Mouse (Mus musculus) midbrain, embryonic 10.5 days (tissue): Measurements from ENCODE around the gene Nop58. TPM values are rescaled to one million over a fixed set of nuclear protein-coding genes. Genes with fewer than 3 reads are reported as not detected.
"Not testable (repeated sequence)": the region's sequence is repeated elsewhere in the genome, so short reads cannot be mapped to it uniquely, and the experiment has no call there.

Source experiments
- DNase-seq: peaks from one replicate; pipeline ENCODE4 v3.0.0-alpha.2; 2017; ENCODE audit warnings: low spot score
- H3K27ac ChIP-seq: fragments of 300-500 bp; sonication (generic); replicated peaks from 2 replicates; pipeline ENCODE4 v1.5.1; 2016; ENCODE audit warnings: mild to moderate bottlenecking
- H3K27me3 ChIP-seq: fragments of 300-500 bp; sonication (generic); 2 replicates; pipeline ENCODE4 v1.6.1; 2016; ENCODE audit warnings: low read depth, mild to moderate bottlenecking; ENCODE audit not compliant: poor library complexity, severe bottlenecking
- H3K36me3 ChIP-seq: fragments of 300-500 bp; sonication (generic); 2 replicates; pipeline ENCODE4 v1.6.1; 2016; ENCODE audit warnings: mild to moderate bottlenecking, moderate library complexity
- H3K4me1 ChIP-seq: fragments of 300-500 bp; sonication (generic); 2 replicates; pipeline ENCODE4 v1.6.1; 2016
- H3K4me3 ChIP-seq: fragments of 300-500 bp; sonication (generic); 2 replicates; pipeline ENCODE4 v1.5.1; 2016; ENCODE audit warnings: mild to moderate bottlenecking, moderate library complexity
- H3K9me3 ChIP-seq: fragments of 300-500 bp; sonication (generic); replicated peaks from 2 replicates; pipeline ENCODE4 v1.6.1; 2016; ENCODE audit warnings: mild to moderate bottlenecking
- WGBS: fragments of 180-500 bp; shearing (Covaris S2); methylation state at CpG from one replicate; pipeline ENCODE4 v1.1.7; 2016; 5-methylcytosine and 5-hydroxymethylcytosine counted together
- polyA plus RNA-seq: library from polyadenylated mRNA; unstranded; fragments of >200 nt; fragmentation: Nextera tagmentation; extraction: Ambion mirVana; gene quantifications from 2 replicates; pipeline ENCODE4 v1.2.1, GENCODE M21; 2016

Gene Nop58
- polyA plus RNA-seq, 1 experiment from 2014 or later, result 309 TPM

DNA sequence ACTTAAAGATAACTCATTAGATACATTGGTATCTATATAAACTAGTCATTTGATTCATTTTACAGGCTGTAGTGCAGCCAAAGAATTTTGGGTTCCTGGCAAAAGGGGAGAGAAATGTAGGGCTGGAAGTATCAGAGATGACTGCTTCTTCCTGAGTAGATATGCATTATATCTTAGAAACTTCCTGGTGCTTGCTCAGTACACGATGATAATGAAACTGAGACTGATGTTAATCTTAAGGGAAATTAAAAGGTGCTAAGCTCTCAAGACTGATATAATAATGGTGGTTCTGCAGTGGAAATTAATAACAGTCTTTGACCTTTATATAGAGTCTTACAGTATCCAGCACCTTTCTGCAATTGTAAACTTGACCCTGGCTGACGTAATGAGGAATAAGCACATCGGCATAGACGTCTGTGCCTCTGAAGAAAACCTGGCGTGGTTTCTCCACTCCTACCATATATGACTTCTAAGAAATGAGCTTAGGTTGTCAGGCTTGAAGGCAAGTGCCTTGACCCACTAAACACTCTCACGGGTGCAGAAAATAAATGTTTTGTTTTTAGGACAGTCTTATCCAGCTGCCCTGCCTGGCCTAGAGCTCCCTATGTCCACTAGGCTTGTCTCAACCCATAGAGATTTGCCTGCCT, 54.1 kb downstream of the Nop58 start:
- DNase-seq, result no peak
- no peak overlapping the region for H3K4me3 ChIP-seq
- H3K4me1 ChIP-seq, result no peaks in the 10 kb centered on the region
- no peaks in the 10 kb centered on the region for H3K9me3 ChIP-seq
- H3K27me3 ChIP-seq, result no peaks in the 10 kb centered on the region
- no peaks in the 10 kb centered on the region for H3K36me3 ChIP-seq
- WGBS, result 85% methylated on average over 6 of the region's 6 CpGs
- no peak overlapping the region for H3K27ac ChIP-seq

DNA sequence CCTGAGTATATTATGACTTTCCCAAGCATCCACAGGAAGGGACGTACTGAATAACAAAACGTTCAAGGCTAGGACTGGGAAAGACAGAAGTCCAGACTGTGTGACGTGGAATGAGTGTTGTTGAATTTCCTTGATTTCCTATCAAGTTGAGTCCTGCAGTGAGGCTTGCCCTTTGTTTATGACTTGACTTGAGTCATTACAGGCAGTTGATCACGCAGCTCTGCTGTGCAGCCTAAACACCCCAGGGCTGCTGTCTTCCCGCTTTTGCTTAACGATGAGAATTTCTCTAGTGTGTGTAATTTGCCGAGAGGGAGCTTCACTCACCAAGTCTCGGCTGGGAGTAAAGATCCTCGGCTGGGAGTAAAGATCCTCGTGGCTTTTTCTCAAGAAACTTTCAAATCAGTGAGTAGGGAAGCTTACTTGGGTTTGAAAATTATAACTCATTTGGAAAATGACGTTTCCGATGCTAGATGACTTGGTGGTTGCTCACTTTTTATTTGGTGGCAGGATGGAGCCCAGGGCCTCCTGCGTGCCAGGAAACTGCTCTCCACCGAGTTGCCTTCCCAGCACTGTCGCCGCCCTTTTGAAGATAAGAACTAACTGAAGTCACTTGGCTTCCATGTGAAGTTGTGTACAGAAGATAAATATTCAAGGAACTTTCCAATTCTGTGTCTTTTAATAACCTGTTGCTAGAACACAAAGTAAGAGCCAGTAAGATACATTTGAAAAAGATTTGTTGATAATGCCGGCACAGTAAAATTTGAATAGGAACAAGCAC, 55.0 kb downstream of the Nop58 start:
- H3K27me3 ChIP-seq, result no peaks in the 10 kb centered on the region
- 83% methylated on average over 17 of the region's 17 CpGs for WGBS
- DNase-seq, result no peak
- H3K36me3 ChIP-seq, result no peaks in the 10 kb centered on the region
- H3K4me1 ChIP-seq, result no peaks in the 10 kb centered on the region
- H3K9me3 ChIP-seq, result no peaks in the 10 kb centered on the region
- no peak overlapping the region for H3K27ac ChIP-seq
- H3K4me3 ChIP-seq, result no peak overlapping the region

DNA sequence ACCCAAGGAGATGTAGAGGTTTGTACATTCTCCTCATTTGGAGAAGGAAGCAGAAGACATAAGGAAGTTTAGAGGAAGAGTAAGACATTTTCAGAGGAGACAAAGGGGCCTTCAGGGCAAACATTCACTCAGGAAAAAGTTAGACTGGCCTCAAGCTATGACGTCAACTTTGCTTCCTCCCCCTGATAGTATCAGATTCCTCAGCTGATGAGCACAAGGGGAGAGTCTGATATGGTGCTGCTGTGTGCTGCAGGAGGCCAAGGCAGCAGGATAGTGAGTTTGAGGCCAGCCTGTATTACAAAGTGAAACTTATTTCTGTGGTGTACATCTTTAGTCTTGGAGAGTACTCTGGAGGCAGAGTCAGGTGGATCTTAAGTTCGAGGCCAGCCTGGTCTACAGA, 64.3 kb downstream of the Nop58 start:
- Histone ChIP-seq H3K9me3 (no peaks in the 10 kb centered on the region), H3K36me3 (no peaks in the 10 kb centered on the region), H3K27ac (no peak overlapping the region), H3K27me3 (no peaks in the 10 kb centered on the region), H3K4me1 (no peaks in the 10 kb centered on the region), H3K4me3 (no peak overlapping the region)
- DNase-seq, result no peak
- 76% methylated on average over 2 of the region's 2 CpGs for WGBS

DNA sequence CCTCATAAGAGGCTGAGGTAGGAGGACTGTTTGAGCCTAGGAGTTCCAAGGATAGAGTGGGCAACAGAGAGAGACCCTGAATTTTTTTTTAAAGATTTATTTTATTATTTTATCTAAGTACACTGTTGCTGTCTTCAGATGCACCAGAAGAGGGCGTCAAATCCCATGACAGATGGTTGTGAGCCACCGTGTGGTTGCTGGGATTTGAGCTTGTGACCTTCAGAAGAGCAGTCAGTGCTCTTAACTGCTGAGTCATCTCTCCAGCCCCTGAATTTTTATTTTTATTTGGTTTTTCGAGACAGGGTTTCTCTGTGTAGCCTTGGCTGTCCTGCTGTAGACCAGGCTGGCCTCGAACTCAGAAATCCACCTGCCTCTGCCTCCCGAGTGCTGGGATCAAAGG, 65.0 kb downstream of the Nop58 start:
- H3K36me3 ChIP-seq, DNase-seq, H3K9me3 ChIP-seq, H3K27ac ChIP-seq, H3K27me3 ChIP-seq, H3K4me3 ChIP-seq, H3K4me1 ChIP-seq: not testable (repeated sequence)
- WGBS, result 75% methylated on average over 5 of the region's 5 CpGs

DNA sequence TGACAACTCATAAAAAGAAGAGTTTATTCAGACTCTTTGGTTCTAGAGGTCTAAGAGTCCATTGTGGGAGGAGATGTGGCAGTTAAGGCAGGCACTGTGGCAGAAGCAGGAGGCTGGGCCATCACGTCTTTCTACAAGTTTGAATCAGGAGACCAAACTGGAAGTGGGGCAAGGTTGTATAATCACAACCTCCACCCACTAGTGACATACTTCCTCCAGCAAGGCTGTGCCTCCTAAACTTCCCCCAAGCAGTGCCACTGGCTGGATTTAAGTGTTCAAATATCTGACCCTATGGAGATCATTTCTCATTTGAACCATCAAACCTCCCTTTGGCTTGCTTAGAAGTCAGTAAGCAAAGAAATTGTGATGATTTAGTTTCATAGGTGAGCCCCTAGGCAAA, 70.5 kb downstream of the Nop58 start:
- H3K36me3 ChIP-seq, result no peaks in the 10 kb centered on the region
- no peak overlapping the region for H3K27ac ChIP-seq
- 77% methylated on average over 1 of the region's 1 CpGs for WGBS
- H3K4me1 ChIP-seq, result no peaks in the 10 kb centered on the region
- no peaks in the 10 kb centered on the region for H3K9me3 ChIP-seq
- no peaks in the 10 kb centered on the region for H3K27me3 ChIP-seq
- DNase-seq, result no peak
- H3K4me3 ChIP-seq, result no peak overlapping the region

DNA sequence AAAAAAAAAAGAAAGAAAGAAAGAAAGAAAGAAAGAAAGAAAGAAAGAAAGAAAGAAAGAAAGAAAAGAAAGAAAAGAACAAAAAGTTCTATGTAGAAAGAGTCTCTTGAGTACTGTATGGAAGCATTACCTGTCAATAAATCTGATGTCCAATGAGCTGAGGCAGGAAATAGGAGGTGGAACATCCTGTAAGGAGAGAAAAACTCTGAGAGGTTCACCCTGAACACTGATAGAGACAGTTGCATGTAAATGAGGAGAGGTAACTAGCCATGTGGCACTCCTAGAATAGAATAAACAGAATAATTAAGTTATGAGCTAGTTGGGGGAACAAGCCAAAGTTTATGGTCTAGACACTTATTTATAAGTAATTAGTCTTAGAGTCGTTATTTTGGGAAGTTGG, 73.6 kb downstream of the Nop58 start:
- H3K9me3 ChIP-seq, result no peaks in the 10 kb centered on the region
- WGBS, result 91% methylated on average over 1 of the region's 1 CpGs
- peaks cover 11% of the 10 kb centered on the region for H3K4me1 ChIP-seq
- H3K36me3 ChIP-seq, result no peaks in the 10 kb centered on the region
- no peaks in the 10 kb centered on the region for H3K27me3 ChIP-seq
- H3K4me3 ChIP-seq, result no peak overlapping the region
- no peak overlapping the region for H3K27ac ChIP-seq
- DNase-seq, result no peak

DNA sequence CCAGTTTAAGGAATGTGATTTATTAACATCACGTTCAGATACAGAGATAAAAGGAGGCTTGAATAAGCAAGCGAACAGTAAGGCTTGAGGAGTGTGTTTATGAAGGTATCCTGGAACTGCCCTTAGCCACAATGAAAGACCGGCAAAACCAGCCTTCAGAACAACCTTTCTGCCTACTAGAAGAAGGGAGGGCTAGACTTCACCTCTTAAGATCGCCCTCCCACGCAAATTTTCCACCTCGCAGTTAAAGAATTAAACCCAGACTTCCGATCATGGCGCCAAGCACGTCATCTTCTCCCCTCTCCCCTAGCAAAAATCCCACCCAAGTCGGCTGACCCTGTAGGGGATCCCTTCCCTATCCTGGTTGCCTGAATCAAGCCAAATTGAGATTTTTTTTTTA, 77.4 kb downstream of the Nop58 start:
- Histone ChIP-seq H3K36me3 (no peaks in the 10 kb centered on the region), H3K4me3 (peak overlapping the region; percentile 88), H3K4me1 (peaks cover 31% of the 10 kb centered on the region), H3K27ac (peak overlapping the region; percentile 99), H3K9me3 (no peaks in the 10 kb centered on the region), H3K27me3 (no peaks in the 10 kb centered on the region)
- DNase-seq, result no peak
- WGBS, result 6% methylated on average over 10 of the region's 10 CpGs

DNA sequence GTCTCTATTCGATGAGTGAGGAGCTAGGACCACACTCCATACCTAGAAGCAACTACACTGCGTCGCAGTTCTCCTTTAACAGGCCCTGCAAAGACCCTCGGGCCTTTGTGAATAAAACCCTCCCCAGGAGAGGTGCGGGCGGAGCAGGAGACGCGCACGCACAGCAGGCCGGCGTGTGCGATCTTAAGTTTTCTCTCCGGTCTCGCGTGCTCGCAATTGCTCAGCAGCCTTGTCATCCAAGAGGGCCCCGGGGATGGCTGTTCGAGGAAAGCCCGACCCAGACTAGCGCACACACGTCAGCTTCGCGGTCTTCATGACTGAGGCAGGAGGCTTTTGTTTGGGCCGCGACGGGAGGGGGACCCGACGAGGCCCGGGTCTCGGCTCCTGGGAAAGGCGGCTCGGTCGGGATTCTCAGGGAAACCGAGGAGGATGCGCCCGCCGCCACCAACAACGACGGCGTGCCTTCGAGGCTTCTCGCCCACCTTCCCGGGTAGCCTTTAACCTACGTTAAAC, 77.9 kb downstream of the Nop58 start:
- DNase-seq, result no peak
- no peaks in the 10 kb centered on the region for H3K36me3 ChIP-seq
- no peaks in the 10 kb centered on the region for H3K9me3 ChIP-seq
- peaks cover 36% of the 10 kb centered on the region for H3K4me1 ChIP-seq
- H3K27me3 ChIP-seq, result no peaks in the 10 kb centered on the region
- peak overlapping the region; percentile 99 for H3K27ac ChIP-seq
- H3K4me3 ChIP-seq, result peak overlapping the region; percentile 88
- WGBS, result under 1% methylated on average over 44 of the region's 44 CpGs

DNA sequence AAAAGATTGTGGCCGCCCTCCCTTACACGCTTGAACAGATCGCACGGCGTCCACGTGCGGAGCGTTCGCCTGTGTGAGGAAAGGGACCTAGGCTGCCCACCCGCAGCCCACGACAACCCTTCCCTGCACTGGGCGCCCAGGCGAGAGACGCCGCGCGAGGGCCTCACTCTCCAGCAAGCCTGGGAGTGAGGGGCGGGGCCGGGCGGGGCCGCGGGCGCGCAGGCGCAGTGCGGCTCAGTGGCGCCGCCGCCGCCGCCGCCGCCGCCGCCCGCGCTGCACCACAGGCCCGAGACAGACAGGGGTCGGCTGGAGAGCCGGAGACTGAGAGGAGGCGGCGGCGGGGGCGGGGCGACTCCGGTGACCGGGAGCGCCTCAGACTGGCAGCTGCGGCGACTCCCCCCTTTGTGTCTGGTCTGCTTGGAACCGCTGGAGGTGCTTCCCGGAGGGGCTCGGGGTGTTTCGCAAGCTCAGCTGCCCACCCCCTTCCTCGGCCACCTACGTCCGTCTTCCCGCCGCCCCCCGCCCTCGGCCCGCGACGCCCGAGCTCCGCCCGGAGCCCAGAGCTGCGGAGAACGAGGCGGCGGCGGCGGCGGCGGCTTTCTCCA, 78.5 kb downstream of the Nop58 start, which contains the start of gene Bmpr2:
Gene Bmpr2, plus strand, starts transcription at position 237 of the 605 bp plus-strand sequence.
- peak within 1 kb of the TSS; percentile 88 for H3K4me3 ChIP-seq
- H3K9me3 ChIP-seq, result no peaks in the 10 kb centered on the region
- H3K36me3 ChIP-seq, result peaks cover 5% of the 10 kb centered on the region
- under 1% methylated on average over 53 of the region's 75 CpGs for WGBS
- H3K4me1 ChIP-seq, result peaks cover 39% of the 10 kb centered on the region
- no peaks in the 10 kb centered on the region for H3K27me3 ChIP-seq
- peak within 1 kb of the TSS; percentile 99 for H3K27ac ChIP-seq
- peak; percentile 91 for DNase-seq

DNA sequence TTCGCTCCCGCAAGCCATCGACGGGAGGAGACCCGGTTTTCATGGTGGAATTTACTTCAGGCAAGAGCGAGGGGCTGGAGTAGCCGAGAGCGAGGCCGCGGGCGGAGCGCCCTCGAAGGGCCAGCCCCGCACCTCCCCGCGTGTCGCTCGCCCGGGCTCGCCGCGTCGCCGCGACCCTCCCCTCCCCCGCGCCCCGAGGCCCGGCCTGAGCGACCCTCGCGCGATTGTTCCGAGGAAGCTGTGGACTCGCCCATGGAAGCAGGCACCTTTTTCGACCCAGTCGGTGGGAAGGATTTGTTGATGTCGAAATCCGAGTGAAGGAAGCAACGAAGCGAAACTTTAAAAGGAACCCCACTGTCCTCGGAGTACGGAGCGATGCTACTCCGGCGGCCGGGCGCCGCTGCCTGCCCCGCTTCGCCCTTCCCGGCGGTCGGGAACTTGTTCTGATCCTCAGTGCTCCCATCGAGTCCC, 79.0 kb downstream of the Nop58 start:
- peak; percentile 75 for DNase-seq
- H3K27me3 ChIP-seq, result no peaks in the 10 kb centered on the region
- peaks cover 11% of the 10 kb centered on the region for H3K36me3 ChIP-seq
- H3K27ac ChIP-seq, result peak overlapping the region; percentile 99
- H3K9me3 ChIP-seq, result no peaks in the 10 kb centered on the region
- under 1% methylated on average over 55 of the region's 55 CpGs for WGBS
- H3K4me3 ChIP-seq, result peak overlapping the region; percentile 88
- peaks cover 39% of the 10 kb centered on the region for H3K4me1 ChIP-seq

DNA sequence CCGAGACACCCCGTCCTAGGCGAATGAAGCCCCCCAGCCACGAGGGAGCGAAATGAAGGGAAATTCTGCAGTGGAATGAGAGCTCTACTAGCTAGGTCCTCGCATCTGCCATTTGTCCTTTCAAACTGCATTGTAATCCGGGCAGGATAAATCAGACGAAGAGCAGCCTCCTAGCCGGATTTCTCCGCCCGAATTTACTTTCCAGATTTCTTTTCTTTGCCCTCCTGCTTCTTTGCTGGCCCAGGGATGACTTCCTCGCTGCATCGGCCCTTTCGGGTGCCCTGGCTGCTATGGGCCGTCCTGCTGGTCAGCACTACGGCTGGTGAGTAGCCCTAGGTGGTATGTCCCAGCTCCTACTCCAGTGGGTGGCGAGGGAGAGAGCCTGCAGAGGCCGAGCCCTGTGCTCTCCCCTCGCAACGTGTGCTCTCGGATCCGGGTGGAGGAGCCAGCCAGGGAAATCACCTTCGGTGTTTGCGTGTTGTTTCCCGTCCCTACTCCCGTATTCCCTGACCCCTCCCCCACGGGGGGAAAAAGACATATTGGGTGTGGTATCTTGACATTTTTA, 79.7 kb downstream of the Nop58 start:
- Histone ChIP-seq H3K27me3 (no peaks in the 10 kb centered on the region), H3K27ac (peak overlapping the region; percentile 99), H3K36me3 (peaks cover 18% of the 10 kb centered on the region), H3K9me3 (no peaks in the 10 kb centered on the region), H3K4me1 (peaks cover 39% of the 10 kb centered on the region), H3K4me3 (peak overlapping the region; percentile 88)
- DNase-seq, result peak; percentile 66
- under 1% methylated on average over 27 of the region's 27 CpGs for WGBS

DNA sequence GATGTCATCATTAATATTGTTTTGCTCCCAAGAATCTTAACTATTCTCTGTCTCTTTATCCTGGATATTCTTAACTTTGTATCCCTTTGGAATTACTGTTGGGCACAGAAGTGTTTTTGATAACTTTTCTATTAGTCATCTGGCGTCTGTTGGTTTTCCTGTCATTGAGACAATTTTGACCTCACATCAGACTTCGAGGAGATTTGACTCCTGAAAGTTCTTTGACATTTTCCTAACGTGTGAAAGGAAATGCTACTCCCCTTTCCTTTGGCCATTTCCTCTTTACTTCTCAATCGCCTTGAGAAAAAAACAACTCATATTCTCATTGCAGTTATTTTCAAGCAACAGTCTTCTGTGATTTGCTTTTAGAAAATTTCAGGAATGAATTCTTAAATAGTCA, 80.5 kb downstream of the Nop58 start:
- H3K27ac ChIP-seq, result no peak overlapping the region
- no peak for DNase-seq
- peak overlapping the region; percentile 88 for H3K4me3 ChIP-seq
- H3K4me1 ChIP-seq, result peaks cover 39% of the 10 kb centered on the region
- WGBS, result 13% methylated on average over 4 of the region's 4 CpGs
- H3K27me3 ChIP-seq, result no peaks in the 10 kb centered on the region
- H3K36me3 ChIP-seq, result peaks cover 23% of the 10 kb centered on the region
- no peaks in the 10 kb centered on the region for H3K9me3 ChIP-seq
